Mouse (Mus musculus): ENCODE measurements around the gene Vti1a. TPM values are rescaled to one million over a fixed set of nuclear protein-coding genes. Genes with fewer than 3 reads are reported as not detected.
A peak's percentile ranks its signal among the peaks of the same experiment; 100 is the strongest.

The Vti1a gene
- total RNA-seq, 2 experiments from 2014 or later: 30.2 to 33.6 TPM

DNA sequence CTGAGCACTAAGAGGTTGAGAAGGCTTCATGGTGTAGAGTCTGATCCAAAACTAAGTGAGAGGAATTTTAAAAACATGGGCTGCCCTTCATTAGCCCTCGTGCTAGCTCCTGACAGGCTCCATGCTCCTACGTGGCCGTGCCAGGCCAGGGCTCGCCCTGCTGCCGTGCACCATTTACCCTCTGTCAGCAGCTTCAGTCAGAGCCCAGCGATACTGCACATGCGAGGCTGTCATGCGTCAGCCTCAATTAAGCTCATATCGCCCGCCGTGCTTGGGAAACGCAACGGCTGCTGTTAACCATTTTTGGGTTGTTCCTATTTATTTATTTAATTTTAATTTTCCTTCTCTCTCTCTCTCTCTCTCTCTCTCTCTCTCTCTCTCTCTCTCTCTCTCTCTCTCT is 133.0 kb downstream of the Vti1a start:
- no peak for DNase-seq (ENCODE audit: low spot score in 2 of 2)

GRCm38 (mm10) chr19:55449506-55449905 is 133.4 kb downstream of the Vti1a start:
- no peak for DNase-seq (ENCODE audit: low spot score in 2 of 2)

- DNase-seq (ENCODE audit: low spot score in 2 of 2): no peak
These were observed 140.4 kb downstream of the Vti1a start for GRCm38 (mm10) chr19:55456325-55457091.

- no peak for DNase-seq (ENCODE audit: low spot score in 2 of 2)
These were observed 145.9 kb downstream of the Vti1a start for GRCm38 (mm10) chr19:55461963-55462362.

- DNase-seq (ENCODE audit: low spot score in 2 of 2): no peak
These were observed 147.6 kb downstream of the Vti1a start for GRCm38 (mm10) chr19:55463670-55464069.

- DNase-seq (ENCODE audit: low spot score in 2 of 2): no peak
These were observed 153.4 kb downstream of the Vti1a start for GRCm38 (mm10) chr19:55469301-55470051.

- DNase-seq (ENCODE audit: low spot score in 2 of 2): no peak
These were observed 156.5 kb downstream of the Vti1a start for GRCm38 (mm10) chr19:55472582-55472981.

DNA sequence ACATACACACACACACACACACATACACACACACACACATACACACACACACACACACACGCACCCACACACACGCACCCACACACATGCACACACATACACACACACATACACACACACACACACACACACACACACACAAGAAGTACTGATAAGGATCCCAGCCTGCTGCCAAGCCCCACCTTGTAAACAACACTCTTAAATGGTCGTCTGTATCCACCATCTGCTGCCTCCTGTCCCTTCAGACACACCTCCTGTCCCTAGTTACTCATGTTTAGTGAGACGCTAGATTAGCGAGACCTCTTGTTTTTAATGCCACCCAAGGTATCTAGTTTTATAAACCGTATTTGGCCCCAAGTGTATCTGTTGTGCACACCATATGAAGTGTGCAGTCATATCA is 158.1 kb downstream of the Vti1a start:
- DNase-seq (ENCODE audit: low spot score in 2 of 2): no peak

DNA sequence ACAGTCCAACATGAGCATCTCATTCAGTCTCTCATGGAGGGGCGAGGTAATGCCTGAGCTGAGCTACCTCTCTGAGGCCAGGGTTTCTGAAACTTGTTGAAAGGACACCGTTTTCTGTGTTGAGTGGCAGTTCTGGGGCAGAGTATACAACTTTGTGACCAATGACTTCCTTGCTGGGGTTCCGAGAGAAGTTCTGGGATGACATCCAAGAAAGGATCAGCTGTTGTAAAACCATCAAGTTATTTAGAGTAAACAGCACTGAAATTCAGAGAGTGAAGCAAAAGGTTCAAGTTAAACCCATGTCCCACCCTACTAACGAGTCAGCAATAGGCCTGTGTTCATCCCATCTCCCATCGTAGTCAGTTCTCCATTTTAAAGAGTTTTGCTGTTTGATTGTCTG is 164.4 kb downstream of the Vti1a start:
- no peak for DNase-seq (ENCODE audit: low spot score in 2 of 2)

DNA sequence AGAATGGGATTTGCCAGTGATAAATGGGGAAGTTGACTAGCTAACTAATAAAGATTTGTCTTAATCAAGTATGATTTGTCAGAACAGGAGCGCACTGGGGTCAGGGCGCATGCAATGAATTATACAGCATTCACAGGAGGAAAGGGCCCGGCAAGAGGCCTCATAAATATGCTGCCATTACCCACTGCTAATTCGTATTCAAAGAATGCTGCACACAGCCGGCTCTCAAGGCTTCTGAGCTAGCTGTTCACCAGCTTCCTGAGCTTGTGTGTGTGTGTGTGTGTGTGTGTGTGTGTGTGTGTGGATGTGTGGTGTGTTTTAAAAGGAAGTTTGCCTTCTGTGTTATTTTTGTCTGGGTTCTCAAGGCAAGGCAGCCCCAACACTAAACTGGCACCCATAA is 165.2 kb downstream of the Vti1a start:
- DNase-seq (ENCODE audit: low spot score in 2 of 2): no peak

DNA sequence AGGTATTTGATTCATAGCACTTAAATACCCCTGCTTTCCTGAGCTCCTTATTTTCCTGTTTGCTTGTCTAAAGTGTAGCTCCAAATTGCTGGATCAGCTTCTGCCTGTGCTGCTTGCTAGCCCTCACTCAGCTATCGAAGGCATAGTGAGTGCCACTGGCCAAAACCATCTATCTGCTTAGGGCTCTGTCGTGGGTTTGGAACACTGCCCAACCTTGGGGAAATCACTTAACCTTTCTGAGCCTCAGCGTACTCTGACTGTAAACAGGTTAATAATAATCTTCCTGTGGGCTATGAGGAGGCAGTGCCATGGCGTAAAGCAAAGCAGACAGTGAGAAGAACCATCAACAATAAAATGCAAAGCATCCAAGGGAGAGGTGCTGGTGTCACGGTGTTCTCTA is 167.4 kb downstream of the Vti1a start:
- no peak for DNase-seq (ENCODE audit: low spot score in 2 of 2)

- no peak for DNase-seq (ENCODE audit: low spot score in 2 of 2)
These were observed 168.5 kb downstream of the Vti1a start for GRCm38 (mm10) chr19:55484559-55484958.

DNA sequence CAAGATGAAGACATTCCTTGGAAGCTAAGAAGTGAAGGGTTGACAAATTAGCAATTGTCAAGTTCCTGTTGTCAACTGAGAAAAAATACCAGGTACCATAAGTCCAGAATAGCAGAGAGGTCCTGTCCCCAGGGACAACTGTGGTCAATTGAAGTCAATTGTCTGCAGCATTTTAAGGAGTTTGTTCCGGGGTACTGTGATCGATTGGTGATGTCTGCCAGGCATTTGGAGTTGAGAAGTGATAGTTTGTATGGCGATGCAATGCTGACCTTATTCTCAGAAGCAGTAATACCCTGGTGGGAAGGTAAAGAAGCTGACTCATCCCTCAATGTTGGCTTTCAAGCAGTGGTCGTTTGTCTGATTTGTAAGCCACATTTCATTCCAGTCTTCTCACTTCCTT is 170.4 kb downstream of the Vti1a start:
- no peak for DNase-seq (ENCODE audit: low spot score in 2 of 2)

DNA sequence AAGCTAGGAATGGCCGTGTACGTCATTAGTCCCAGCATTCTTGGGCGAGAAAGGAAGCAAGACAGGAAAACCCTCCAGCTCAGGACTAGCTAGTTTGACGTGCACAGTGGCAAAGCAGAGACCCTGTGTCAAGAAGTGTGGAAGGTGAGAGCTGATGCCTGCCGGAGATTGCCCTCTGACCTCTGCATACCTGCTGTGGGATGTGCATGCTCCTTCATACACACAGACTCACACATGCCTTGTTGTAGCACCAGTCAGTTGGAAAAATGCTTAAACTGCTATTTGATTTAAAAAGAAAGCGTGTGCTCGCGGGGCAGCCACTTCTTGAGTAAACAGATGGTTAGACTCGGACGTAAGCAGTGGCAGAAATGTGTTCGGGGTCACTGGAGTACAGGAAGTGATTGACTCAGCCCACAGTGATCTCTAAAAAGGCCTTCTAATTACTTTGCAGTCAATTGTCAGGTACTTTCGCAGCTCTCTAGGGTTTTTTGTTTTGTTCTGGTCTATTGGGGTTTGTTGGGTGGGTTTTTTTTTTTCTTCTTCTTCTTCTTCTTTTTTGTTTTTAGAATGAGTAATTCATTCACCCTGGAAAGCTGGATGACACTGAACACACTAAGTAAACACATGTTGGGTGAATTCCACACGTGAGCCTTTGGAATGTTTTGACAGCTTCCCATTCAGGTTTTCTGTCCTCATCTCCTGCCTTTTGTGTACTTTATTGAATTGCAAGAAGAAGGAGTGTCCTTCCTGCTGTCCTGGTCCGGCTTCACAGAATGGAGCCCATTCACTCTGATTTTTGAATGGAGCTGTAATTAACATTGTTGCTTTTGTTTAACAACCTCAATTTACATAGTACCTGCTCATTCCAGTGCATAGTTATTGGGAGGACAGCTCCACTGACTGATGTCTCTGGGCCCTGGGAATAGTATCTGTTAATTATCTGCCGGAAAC is 175.3 kb downstream of the Vti1a start:
- no peak for DNase-seq (ENCODE audit: low spot score in 2 of 2)

DNA sequence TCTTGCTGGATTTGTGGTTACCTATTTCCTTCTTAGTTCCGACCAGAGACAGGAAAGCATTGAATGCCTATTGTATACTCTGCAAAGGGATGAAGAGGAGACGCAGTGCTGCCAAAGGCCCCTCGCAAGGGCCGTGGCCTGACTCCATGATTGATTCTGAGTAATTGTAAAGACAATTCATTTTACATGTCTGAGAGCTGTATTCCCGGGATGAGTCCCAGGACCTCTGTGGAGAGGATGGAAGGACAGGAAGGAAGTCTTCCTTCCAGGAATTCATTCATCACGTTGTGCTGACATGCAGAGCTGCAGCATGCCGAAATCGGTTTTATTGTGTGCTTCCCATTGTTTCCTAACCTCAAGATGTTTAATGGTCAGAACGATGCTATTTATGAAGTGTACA is 180.2 kb downstream of the Vti1a start:
- no peak for DNase-seq (ENCODE audit: low spot score in 2 of 2)

DNA sequence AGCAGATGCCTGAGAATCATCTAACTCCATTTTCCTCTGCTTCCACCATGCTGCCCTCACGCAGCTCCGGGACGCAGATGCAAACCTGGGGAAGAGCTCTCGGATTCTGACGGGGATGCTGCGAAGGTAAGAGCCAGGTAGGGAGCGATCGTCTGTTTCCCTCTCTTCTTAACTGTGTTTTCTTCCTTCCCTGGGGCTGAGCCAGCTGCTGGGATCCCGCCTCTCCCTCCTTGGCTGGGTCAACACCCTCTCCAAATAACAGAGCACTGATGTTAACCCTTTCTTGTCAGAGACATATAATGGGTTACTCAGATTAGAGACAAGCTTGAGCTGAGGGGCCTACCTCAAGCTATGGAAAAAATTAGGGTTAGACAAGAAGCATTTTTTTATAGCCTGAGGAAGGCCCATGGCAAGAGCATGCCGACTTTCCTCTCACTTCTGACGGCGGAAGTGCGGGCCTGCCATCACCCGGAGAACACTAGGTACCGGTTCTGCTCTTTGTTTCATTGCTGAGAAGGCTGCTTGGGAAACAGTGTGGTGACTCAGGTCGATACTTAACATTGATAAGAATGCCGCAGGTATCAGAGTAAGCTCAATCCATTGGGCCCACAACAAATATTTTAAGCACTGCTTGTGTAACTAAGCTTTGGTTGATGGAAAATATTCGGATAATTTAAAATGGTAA is 183.2 kb downstream of the Vti1a start:
- DNase-seq (ENCODE audit: low spot score in 2 of 2): no peak

DNA sequence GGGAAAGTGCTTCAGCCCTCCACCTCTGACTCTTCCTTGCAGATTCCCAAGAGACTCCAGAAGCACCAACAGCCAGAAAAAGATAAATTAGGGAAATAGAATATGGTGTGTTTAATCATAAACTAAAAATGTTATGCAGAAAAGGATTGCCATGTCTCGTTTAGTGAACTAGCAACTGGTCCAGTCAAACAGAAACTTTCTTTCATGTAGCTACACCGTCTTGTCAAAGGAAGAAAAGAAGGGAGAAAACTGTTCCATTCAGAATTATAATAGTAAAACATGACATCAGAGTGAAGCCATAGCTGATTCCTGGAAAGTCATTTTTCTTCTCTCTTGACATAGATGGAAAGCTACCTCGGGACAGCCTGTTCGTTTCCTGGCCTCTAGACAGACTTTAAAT is 185.9 kb downstream of the Vti1a start:
- DNase-seq (ENCODE audit: low spot score in 2 of 2): no peak

DNA sequence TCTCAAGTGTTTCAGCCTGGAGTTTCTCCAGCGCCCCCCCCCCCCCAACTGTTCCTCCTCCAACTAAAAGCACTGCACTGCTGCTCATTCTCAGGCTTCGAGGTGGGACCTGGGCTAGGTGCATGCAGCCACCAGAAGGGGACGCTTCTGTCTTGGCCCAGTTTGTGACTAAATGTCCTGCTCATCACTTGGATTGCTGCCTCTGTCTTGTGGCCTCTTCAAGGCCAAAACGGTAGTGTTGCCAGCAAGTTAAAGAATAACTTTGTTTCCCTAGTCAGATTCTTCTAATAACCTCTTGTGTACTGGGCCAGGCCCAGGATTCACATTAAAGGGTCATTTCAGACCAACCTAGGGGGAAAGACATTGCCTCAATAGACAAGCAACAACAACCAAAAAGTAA is 187.7 kb downstream of the Vti1a start:
- DNase-seq (ENCODE audit: low spot score in 2 of 2): peak in 1 of 2 experiments; percentile 8

DNA sequence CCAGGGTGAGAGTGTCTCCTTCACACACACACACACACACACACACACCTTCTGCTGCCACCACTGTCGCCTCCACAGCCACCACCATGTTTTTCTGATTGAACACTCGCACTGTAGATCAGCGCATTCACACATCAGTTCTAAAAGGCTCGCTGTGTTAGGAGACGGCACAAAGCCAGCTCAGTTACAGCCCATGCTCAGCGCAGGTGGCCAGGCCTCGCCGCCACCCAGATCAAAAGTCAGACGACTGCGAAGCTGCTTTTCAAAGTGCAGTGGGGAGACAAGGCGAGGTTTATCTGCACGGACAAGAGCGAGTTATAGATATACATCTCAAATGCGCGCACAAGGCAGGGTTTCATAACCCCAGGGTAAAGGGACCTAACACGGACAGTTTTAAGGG is 191.7 kb downstream of the Vti1a start:
- no peak for DNase-seq (ENCODE audit: low spot score in 2 of 2)

DNA sequence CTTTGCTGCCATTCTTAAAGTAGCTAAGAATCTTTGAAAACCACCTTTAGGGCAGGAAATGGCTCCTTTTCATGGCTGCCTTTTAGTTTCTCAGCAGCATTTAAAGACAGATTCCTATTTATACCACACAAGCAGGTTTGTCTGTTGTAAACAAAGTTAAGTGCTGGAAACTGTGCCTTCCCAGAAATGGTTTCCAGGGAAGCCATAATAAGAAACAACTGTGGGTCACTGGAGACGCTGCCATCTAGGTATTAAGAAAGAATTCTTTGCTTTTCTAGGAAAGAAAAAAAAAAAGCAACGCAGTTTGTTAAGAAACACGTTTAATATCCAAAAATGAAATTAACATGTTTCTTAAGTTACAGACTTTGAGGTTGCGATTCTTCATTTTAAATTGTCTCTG is 192.1 kb downstream of the Vti1a start:
- DNase-seq (ENCODE audit: low spot score in 2 of 2): no peak

- no peak for DNase-seq (ENCODE audit: low spot score in 2 of 2)
These were observed 192.9 kb downstream of the Vti1a start for GRCm38 (mm10) chr19:55508965-55509364.

Data from adrenal gland, adult 18-20 months (tissue).